Mouse (Mus musculus): ENCODE data around the gene Kif18b.

Kif18b gene

GRCm38 (mm10) chr11:102924557-102925350 is at the start of gene Kif18b:
TSS of gene Kif18b (minus strand) at chr11:102925124.
- DNase-seq (ENCODE audit: low read depth, low spot score) = peak; percentile 74

GRCm38 (mm10) chr11:102972326-102972725 is 47.4 kb upstream of the Kif18b start:
- no peak for DNase-seq (ENCODE audit: low read depth, low spot score)

GRCm38 (mm10) chr11:102971604-102972003 is 46.7 kb upstream of the Kif18b start:
- no peak for DNase-seq (ENCODE audit: low read depth, low spot score)

GRCm38 (mm10) chr11:102964547-102965091 is 39.7 kb upstream of the Kif18b start:
- no peak for DNase-seq (ENCODE audit: low read depth, low spot score)

- no peak for DNase-seq (ENCODE audit: low read depth, low spot score)
Measured at GRCm38 (mm10) chr11:102963855-102964546, 39.1 kb upstream of the Kif18b start.

- no peak for DNase-seq (ENCODE audit: low read depth, low spot score)
Measured at GRCm38 (mm10) chr11:102963246-102963854, 38.4 kb upstream of the Kif18b start.

GRCm38 (mm10) chr11:102962861-102963245 is 37.9 kb upstream of the Kif18b start:
- no peak for DNase-seq (ENCODE audit: low read depth, low spot score)

- no peak for DNase-seq (ENCODE audit: low read depth, low spot score)
Measured at GRCm38 (mm10) chr11:102961082-102961481, 36.2 kb upstream of the Kif18b start.

- no peak for DNase-seq (ENCODE audit: low read depth, low spot score)
Measured at GRCm38 (mm10) chr11:102958870-102959269, 33.9 kb upstream of the Kif18b start.

GRCm38 (mm10) chr11:102958431-102958830 is 33.5 kb upstream of the Kif18b start:
- DNase-seq (ENCODE audit: low read depth, low spot score) = no peak

GRCm38 (mm10) chr11:102957692-102958091 is 32.8 kb upstream of the Kif18b start:
- no peak for DNase-seq (ENCODE audit: low read depth, low spot score)

GRCm38 (mm10) chr11:102956962-102957614 is 32.2 kb upstream of the Kif18b start:
- no peak for DNase-seq (ENCODE audit: low read depth, low spot score)

- DNase-seq (ENCODE audit: low read depth, low spot score) = no peak
Measured at GRCm38 (mm10) chr11:102952922-102953321, 28.0 kb upstream of the Kif18b start.

- no peak for DNase-seq (ENCODE audit: low read depth, low spot score)
Measured at GRCm38 (mm10) chr11:102948043-102948961, 23.4 kb upstream of the Kif18b start.

- no peak for DNase-seq (ENCODE audit: low read depth, low spot score)
Measured at GRCm38 (mm10) chr11:102946992-102947343, 22.0 kb upstream of the Kif18b start.

GRCm38 (mm10) chr11:102946265-102946991 is 21.5 kb upstream of the Kif18b start, which contains the start of gene C1ql1:
TSS of gene C1ql1 (minus strand) at chr11:102946688.
- peak; percentile 29 for DNase-seq (ENCODE audit: low read depth, low spot score)

- DNase-seq (ENCODE audit: low read depth, low spot score) = no peak
Measured at GRCm38 (mm10) chr11:102945306-102946264, 20.7 kb upstream of the Kif18b start.

- no peak for DNase-seq (ENCODE audit: low read depth, low spot score)
Measured at GRCm38 (mm10) chr11:102941236-102941635, 16.3 kb upstream of the Kif18b start.
